Mouse (Mus musculus): Measurements from ENCODE around the gene Rasa3. TPM values are rescaled to one million over a fixed set of nuclear protein-coding genes. Genes with fewer than 3 reads are reported as not detected.

Rasa3 gene
- total and polyA plus RNA-seq, 3 experiments = 22.4 to 28.0 TPM; not detected in 1

GRCm38 (mm10) chr8:13623911-13624421, 53.4 kb downstream of the Rasa3 start:
- Histone ChIP-seq H3K9me3 (replicated peaks; ENCODE audit: insufficient read depth, low read length) (no peaks in the 10 kb centered on the region), H3K27ac (ENCODE audit: control insufficient read depth, low read depth, low read length) (no peak overlapping the region)
- DNase-seq (ENCODE audit: low read depth, low spot score) = no peak

GRCm38 (mm10) chr8:13623038-13623750, 54.2 kb downstream of the Rasa3 start:
- Histone ChIP-seq H3K27me3 (ENCODE audit: control insufficient read depth in 1 of 2, insufficient read depth in 2 of 2, low read length in 2 of 2) (no peaks in the 10 kb centered on the region), H3K27ac (ENCODE audit: control insufficient read depth, low read depth, low read length) (no peak overlapping the region), H3K9ac (ENCODE audit: control insufficient read depth, low read depth, low read length, poor library complexity, severe bottlenecking) (no peak overlapping the region), H3K36me3 (ENCODE audit: control insufficient read depth in 1 of 2, insufficient read depth in 2 of 2, low read length in 2 of 2) (no peaks in the 10 kb centered on the region), H3K4me1 (ENCODE audit: control insufficient read depth in 1 of 2, insufficient read depth in 2 of 2, low read length in 2 of 2) (no peaks in the 10 kb centered on the region; a peak in 1 of 4 replicates), H3K79me2 (ENCODE audit: control insufficient read depth, insufficient read depth, low read length, poor library complexity) (no peaks in the 10 kb centered on the region), H3K4me3 (ENCODE audit: control insufficient read depth in 1 of 2, insufficient read depth in 1 of 2, low read depth in 2 of 2, low read length in 2 of 2) (no peak overlapping the region), H3K9me3 (replicated peaks; ENCODE audit: insufficient read depth, low read length) (no peaks in the 10 kb centered on the region)
- TF ChIP-seq HCFC1 (IDR thresholded peaks at IDR 0.05; ENCODE audit: low read depth, low read length) = no peak
- TF ChIP-seq POLR2AphosphoS5 (IDR thresholded peaks at IDR 0.05; ENCODE audit: borderline replicate concordance, low read depth, low read length) = no peak
- no peak for TF ChIP-seq CTCF (IDR thresholded peaks at IDR 0.05 in 2 of 3, conservative IDR thresholded peaks at IDR 0.05 in 1 of 3; ENCODE audit: control insufficient read depth in 1 of 3, insufficient read depth in 1 of 3, low read depth in 2 of 3, low read length in 3 of 3, poor library complexity in 1 of 3, severe bottlenecking in 1 of 3)
- no peak for TF ChIP-seq EP300 (IDR thresholded peaks at IDR 0.05; ENCODE audit: low read depth in 1 of 2, low read length in 2 of 2)
- no peak for TF ChIP-seq ETS1 (IDR thresholded peaks at IDR 0.05; ENCODE audit: low read depth, low read length)
- no peak for TF ChIP-seq TAL1 (IDR thresholded peaks at IDR 0.05; ENCODE audit: low read length)
- no peak for TF ChIP-seq MAFK (IDR thresholded peaks at IDR 0.05; ENCODE audit: borderline replicate concordance, low read depth, low read length)
- no peak for TF ChIP-seq ZNF384 (IDR thresholded peaks at IDR 0.05; ENCODE audit: low read depth, low read length)
- TF ChIP-seq CHD1 (IDR thresholded peaks at IDR 0.05; ENCODE audit: low read depth, low read length) = no peak
- no peak for TF ChIP-seq CHD2 (IDR thresholded peaks at IDR 0.05; ENCODE audit: low read length)
- no peak for DNase-seq (ENCODE audit: low read depth, low spot score)

More at GRCm38 (mm10) chr8:13623911-13624421, 53.4 kb downstream of the Rasa3 start:
- Histone ChIP-seq H3K9ac (ENCODE audit: control insufficient read depth, low read depth, low read length, poor library complexity, severe bottlenecking) (no peak overlapping the region), H3K4me1 (ENCODE audit: control insufficient read depth in 1 of 2, insufficient read depth in 2 of 2, low read length in 2 of 2) (no peaks in the 10 kb centered on the region; a peak in 1 of 4 replicates), H3K27me3 (ENCODE audit: control insufficient read depth in 1 of 2, insufficient read depth in 2 of 2, low read length in 2 of 2) (no peaks in the 10 kb centered on the region), H3K4me3 (ENCODE audit: control insufficient read depth in 1 of 2, insufficient read depth in 1 of 2, low read depth in 2 of 2, low read length in 2 of 2) (no peak overlapping the region), H3K79me2 (ENCODE audit: control insufficient read depth, insufficient read depth, low read length, poor library complexity) (no peaks in the 10 kb centered on the region), H3K36me3 (ENCODE audit: control insufficient read depth in 1 of 2, insufficient read depth in 2 of 2, low read length in 2 of 2) (no peaks in the 10 kb centered on the region)
- TF ChIP-seq ELF1 (IDR thresholded peaks at IDR 0.05; ENCODE audit: low read depth, low read length) (no peak), CHD1 (IDR thresholded peaks at IDR 0.05; ENCODE audit: low read depth, low read length) (no peak), POLR2AphosphoS5 (IDR thresholded peaks at IDR 0.05; ENCODE audit: borderline replicate concordance, low read depth, low read length) (no peak), SIN3A (IDR thresholded peaks at IDR 0.05; ENCODE audit: low read length) (no peak), TCF12 (IDR thresholded peaks at IDR 0.05; ENCODE audit: low read depth, low read length) (no peak), ETS1 (IDR thresholded peaks at IDR 0.05; ENCODE audit: low read depth, low read length) (no peak), TBP (IDR thresholded peaks at IDR 0.05; ENCODE audit: low read depth, low read length) (no peak), RCOR1 (IDR thresholded peaks at IDR 0.05; ENCODE audit: low read depth, low read length) (no peak), RAD21 (IDR thresholded peaks at IDR 0.05; ENCODE audit: low read depth, low read length) (no peak), SMC3 (IDR thresholded peaks at IDR 0.05; ENCODE audit: low read depth, low read length) (no peak), NRF1 (IDR thresholded peaks at IDR 0.05; ENCODE audit: insufficient read depth, low read depth, low read length, poor library complexity, severe bottlenecking) (no peak), ZC3H11A (IDR thresholded peaks at IDR 0.05; ENCODE audit: low read depth, low read length) (no peak), MYC (IDR thresholded peaks at IDR 0.05; ENCODE audit: low read depth, low read length) (no peak), TAL1 (IDR thresholded peaks at IDR 0.05; ENCODE audit: low read length) (no peak), ZNF384 (IDR thresholded peaks at IDR 0.05; ENCODE audit: low read depth, low read length) (no peak), ZKSCAN1 (IDR thresholded peaks at IDR 0.05; ENCODE audit: low read depth, low read length) (no peak), USF2 (IDR thresholded peaks at IDR 0.05; ENCODE audit: borderline replicate concordance in 1 of 2, insufficient read depth in 1 of 2, low read depth in 1 of 2, low read length in 2 of 2) (no peak), GABPA (IDR thresholded peaks at IDR 0.05; ENCODE audit: low read depth, low read length) (no peak)

Measured in MEL (cell line).